Mouse (Mus musculus) WW6 (cell line): ENCODE measurements around the gene Hist1h2ap.
A peak's percentile ranks its signal among the peaks of the same experiment; 100 is the strongest.
"Not testable (repeated sequence)": the region's sequence is repeated elsewhere in the genome, so short reads cannot be mapped to it uniquely, and the experiment has no call there.

ENCODE experiments used
- DNase-seq: peaks from one replicate; pipeline ENCODE4 v3.0.0-alpha.2; 2013; ENCODE audit warnings: low read depth, low spot score

Hist1h2ap gene

GRCm38 (mm10) chr13:21833461-21833860 is at the start of gene Hist1h2ap, which contains the start of gene Hist1h2br:
Gene Hist1h2ap, minus strand, starts transcription at chr13:21833507.
Gene Hist1h2br, plus strand, starts transcription at chr13:21833743.
- not testable (repeated sequence) for DNase-seq

GRCm38 (mm10) chr13:21882760-21883405 is 49.6 kb upstream of the Hist1h2ap start:
- no peak for DNase-seq

DNA sequence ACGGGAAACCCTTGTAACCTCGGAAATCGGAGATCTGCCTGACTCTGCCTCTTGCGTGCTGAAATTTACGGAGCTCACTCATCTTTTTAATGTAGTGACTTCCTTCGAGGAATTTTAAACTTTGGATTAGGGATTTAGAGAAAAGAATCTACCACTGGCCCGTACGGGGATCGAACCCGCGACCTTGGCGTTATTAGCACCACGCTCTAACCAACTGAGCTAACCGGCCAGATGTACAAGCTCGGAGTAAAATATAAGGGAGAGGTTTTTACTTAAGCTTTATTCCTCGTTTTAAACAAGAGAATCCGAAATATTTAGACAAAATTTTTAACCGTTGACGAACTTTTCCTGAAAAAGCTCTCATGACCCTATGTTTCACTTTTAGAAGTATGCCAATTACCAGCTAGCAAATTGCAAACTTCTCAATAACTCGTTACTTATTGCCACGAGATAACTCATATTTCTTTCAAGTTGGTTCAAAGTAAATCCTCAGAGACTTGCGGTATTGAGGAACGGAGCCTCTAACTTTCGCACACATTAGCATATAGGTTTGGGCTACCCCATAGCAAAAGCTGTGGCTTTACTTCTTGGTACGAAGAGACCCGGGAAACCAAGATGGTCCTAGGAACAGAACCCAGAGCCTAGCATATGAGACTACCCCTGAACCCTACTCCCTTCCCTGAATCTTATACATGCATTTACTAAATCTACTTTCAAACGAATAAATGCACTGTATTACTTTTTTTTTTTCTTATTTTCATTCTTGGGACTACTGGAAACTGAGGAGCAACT is 48.8 kb upstream of the Hist1h2ap start:
- DNase-seq: peak; percentile 54

DNA sequence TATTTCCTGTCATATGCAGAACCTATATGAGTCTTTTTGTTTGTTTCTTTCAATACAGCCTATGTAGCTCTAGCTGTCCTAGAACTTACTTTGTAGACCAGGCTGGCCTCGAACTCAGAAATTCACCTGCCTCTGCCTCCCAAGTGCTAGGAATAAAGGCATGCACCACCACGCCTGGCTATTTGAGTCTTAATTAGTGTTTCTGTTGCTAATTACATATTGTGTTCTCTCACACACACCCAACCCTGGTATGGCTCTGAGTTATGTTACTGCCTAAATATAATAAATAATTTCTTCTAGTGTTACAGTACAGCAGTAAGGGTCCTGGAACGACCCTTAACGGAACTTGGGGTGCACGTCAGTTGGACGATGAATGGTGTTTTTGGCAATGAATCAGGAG is 47.4 kb upstream of the Hist1h2ap start:
- no peak for DNase-seq

GRCm38 (mm10) chr13:21865503-21865902 is 32.2 kb upstream of the Hist1h2ap start:
- not testable (repeated sequence) for DNase-seq

DNA sequence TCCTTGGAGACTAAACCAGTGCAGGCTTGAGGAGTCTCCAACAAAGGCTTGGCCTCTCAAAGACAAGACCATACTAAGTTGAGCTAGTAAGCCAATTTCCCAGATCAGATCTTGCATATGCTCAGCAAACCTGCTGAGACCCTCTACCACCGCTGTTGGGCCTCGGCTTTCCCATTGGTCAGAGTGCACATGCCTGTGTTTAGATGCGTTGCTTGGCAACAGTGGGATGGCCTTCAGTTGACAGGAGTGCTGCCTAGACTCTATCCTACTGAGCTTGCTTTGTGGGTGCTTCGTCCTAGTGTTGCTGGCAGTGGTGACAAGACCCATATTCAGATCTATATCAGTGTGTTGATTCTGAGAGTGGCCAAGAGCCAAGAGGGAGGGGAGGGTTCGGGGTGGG is 28.3 kb upstream of the Hist1h2ap start:
- DNase-seq: no peak

DNA sequence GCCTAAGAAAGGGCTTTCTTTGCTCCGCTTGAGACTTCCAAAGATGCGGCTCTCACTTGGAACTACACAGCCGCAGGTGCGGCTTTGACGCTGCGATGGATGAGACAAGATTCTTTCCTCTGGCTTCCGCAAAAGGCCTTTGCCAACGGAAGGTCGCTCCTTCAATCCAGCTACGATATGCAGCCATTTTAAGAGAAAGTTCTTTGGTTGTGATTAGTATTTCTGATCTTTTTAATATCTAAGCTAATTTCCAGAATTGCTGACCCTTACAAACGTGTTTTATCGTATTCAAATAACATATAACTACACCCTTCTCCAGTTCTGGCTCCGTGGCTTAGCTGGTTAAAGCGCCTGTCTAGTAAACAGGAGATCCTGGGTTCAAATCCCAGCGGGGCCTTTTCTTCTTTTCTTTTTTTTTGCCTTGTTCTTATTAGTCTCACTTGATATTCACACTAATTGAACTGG is 22.4 kb upstream of the Hist1h2ap start:
- DNase-seq: no peak

DNA sequence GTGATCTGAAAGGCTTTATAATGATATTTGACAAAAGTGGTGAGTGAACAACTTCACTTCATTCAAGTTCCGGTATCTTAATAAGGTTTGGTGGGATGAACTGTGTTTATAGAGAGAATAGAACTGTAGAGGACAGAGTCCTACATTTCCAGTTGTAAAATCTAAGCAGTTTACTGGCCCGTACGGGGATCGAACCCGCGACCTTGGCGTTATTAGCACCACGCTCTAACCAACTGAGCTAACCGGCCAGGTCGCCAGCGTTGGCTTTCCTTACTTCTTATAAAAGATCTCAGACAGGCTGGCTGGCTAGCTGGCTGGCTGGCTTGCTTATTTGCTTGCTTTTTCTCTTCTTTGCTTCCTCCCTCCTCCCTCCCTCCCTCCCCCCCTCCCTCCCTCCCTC is 21.8 kb upstream of the Hist1h2ap start:
- peak; percentile 56 for DNase-seq

DNA sequence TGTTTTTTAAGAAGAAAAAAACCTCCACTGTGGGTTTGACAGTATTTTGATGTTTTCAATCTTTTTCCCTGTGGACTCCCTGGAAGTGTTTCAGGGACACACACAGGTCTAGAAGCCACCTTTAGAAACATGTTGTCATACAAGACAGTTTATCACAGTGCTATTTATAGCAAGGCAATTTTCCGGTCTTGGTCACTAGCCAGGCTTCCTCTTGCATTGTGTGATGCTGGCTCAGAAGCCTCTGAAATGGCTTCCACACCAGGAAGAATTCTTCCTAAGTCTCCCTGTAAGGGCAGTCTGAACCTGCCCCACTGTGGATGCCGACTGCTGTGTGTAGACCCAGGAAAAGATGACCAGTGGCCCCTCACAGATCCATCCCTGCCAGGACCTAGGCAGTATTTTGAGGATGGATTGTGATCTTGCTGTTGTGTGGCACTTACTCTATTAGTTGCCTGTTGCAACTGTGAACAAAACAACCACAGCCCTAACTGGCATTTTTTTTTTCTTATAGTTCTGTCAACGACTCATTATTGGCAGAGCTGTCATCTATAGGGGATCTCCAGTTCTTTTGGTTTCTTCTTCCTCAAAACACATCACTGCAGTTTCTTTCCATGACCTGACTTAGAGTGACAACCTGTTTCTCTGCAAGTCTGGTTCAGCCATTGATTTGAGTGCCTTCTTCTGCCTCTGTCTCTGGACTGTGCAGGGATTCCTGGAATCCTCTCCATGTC is 19.1 kb upstream of the Hist1h2ap start:
- no peak for DNase-seq

DNA sequence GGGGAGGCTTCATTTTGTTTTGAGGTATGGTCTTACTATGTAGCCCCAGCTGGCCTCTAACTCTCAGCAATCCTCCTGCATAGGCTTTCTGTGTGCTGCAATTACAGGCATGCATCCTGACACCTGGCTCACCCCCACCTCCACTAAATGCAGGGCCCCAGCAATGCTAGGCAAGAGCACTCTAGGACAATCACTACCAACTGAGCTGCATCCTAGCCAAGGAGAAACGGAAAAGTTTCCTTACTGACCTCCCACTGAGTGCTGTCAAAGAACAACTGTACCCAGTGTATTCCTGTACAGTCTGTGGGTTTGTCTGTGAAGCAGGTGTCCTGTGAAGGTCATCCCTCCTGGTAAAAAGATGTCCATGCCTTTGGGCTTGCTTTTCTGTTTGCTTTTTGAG is 17.4 kb upstream of the Hist1h2ap start:
- DNase-seq: not testable (repeated sequence)

- peak; percentile 47 for DNase-seq
Measured at GRCm38 (mm10) chr13:21847883-21848282, 14.6 kb upstream of the Hist1h2ap start.

DNA sequence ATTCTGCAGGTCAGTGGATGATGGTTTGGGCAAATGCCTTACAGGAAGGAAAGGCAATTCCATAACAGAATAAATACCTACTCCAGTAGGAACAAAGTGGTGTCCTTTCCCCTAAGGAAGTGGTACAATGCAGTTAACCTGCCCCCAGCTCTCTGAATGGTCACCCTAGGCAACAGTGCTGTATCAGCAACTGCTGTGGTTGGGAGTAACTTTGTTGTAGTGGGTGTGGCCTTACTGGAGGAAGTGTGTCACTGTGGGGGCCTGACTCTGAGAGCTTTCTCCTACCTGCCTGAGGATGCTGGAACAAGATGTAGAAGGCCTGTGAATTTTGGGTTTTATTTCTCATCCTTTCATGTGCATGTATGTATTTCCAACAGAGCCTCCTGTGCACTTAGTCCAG is 13.0 kb upstream of the Hist1h2ap start:
- DNase-seq: not testable (repeated sequence)

DNA sequence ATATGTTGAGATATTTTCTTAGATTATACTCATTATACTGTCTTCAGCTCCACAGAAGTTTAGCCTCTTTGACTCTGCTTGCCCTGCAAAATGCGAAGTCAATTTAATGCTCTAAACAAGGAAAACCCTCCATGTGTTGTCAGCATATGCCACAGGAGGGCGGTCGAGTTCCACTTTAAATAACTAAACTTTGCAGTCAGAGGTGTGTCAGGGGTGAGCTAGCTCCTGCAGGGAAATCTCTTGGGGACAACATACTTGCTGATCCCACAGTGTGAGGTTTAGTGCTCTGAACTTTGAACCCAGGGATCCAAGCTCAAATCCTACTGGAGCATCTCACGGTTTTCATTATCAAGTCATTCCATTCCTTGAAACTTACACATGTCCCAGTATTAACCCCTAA is 7.2 kb upstream of the Hist1h2ap start:
- DNase-seq: not testable (repeated sequence)

DNA sequence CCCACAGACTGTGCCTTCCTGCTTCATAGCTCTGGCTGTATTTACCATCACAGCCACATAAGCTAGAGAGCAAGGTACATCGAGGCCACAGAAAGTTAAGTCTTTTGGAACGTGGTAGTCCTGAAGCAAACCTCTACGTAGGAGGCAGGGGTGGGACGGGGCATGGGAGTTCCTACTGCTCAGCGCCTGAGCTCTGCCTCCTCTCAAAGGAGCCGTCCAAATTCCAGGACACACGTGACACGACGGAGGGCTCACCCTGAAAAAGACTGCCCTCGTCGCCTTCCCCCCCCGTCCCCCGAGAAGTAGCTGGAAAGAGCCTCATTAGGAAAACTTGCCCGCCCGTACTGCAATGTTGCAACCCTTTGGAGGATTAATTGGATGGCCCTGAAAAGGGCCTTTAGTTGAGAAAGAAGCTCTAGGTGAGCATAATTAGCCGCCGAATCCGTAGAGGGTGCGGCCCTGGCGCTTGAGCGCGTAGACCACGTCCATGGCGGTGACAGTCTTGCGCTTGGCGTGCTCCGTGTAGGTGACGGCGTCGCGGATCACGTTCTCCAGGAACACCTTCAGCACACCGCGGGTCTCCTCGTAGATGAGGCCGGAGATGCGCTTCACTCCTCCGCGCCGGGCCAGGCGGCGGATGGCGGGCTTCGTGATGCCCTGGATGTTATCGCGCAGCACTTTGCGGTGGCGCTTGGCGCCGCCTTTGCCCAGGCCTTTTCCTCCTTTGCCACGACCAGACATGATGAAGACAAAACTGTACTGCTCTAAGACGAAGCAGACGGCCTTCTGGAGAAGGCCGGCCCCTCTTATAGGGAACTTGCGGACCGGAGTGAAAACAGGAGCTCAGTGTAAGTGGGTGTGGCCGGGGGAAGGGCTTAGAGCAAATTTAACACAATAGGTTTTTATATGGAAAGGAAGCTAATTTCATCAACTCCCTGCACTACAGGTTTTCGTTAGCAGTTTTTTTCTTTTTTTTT is 1.6 kb downstream of the Hist1h2ap start, which contains the start of gene Hist1h4n:
Gene Hist1h4n, minus strand, starts transcription at position 779 of the 977 bp plus-strand sequence.
- not testable (repeated sequence) for DNase-seq

DNA sequence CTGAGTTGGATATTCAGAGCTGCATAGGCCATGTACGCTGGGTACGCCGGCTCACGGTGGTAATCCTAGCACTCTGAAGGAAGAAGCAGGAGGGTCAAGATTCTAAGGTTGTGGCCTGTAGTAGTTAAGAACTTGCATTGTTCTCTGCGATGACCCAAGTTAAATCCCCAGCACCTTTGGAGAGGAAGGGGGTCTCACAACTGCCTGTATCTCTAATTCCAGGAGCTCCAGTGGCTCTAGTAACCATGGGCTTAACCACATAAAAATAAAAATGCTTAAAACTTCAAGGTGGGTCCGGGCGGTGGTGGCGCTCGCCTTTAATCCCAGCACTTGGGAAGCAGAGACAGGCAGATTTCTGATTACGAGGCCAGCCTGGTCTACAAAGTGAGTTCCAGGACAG is 3.0 kb downstream of the Hist1h2ap start:
- no peak for DNase-seq

- DNase-seq: no peak
Measured at GRCm38 (mm10) chr13:21828511-21828910, 4.8 kb downstream of the Hist1h2ap start.

DNA sequence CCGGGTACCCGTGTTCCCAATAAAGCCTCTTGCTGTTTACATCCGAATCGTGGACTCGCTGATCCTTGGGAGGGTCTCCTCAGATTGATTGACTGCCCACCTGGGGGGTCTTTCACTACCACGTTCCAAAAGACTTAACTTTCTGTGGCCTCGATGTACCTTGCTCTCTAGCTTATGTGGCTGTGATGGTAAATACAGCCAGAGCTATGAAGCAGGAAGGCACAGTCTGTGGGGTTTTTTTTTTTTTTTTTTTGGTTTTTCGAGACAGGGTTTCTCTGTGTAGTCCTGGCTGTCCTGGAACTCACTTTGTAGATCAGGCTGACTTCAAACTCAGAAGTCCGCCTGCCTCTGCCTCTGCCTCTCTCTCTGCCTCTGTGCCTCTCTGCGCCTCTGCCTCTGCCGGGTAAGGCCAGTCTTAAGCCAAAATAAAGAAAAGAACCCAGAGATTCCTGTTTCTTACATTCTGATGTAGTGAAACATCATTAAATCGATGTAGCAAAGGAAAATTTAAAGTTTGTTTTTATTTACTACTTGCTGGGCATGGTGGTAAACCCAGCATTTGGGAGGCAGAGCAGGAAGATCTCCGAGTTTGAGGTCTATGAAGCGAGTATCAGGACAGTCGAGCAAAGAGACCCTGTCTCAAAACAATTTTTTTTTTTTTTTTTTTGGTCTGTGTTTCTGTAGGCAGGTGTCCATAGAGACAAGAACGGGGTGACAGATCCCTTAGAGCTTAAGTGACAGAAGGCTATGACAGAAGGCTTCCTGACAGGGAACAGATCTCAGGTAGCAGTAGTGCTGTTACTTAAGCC is 13.0 kb downstream of the Hist1h2ap start:
- DNase-seq: not testable (repeated sequence)

DNA sequence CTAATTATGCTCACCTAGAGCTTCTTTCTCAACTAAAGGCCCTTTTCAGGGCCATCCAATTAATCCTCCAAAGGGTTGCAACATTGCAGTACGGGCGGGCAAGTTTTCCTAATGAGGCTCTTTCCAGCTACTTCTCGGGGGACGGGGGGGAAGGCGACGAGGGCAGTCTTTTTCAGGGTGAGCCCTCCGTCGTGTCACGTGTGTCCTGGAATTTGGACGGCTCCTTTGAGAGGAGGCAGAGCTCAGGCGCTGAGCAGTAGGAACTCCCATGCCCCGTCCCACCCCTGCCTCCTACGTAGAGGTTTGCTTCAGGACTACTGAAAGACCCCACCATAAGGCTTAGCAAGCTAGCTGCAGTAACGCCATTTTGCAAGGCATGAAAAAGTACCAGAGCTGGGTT is 21.2 kb downstream of the Hist1h2ap start:
- DNase-seq: not testable (repeated sequence)

DNA sequence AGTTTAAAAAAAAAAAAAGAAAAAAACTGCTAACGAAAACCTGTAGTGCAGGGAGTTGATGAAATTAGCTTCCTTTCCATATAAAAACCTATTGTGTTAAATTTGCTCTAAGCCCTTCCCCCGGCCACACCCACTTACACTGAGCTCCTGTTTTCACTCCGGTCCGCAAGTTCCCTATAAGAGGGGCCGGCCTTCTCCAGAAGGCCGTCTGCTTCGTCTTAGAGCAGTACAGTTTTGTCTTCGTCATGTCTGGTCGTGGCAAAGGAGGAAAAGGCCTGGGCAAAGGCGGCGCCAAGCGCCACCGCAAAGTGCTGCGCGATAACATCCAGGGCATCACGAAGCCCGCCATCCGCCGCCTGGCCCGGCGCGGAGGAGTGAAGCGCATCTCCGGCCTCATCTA is 21.8 kb downstream of the Hist1h2ap start, which contains the start of gene Hist1h4m:
Gene Hist1h4m, plus strand, starts transcription at position 208 of the 400 bp plus-strand sequence.
- not testable (repeated sequence) for DNase-seq

DNA sequence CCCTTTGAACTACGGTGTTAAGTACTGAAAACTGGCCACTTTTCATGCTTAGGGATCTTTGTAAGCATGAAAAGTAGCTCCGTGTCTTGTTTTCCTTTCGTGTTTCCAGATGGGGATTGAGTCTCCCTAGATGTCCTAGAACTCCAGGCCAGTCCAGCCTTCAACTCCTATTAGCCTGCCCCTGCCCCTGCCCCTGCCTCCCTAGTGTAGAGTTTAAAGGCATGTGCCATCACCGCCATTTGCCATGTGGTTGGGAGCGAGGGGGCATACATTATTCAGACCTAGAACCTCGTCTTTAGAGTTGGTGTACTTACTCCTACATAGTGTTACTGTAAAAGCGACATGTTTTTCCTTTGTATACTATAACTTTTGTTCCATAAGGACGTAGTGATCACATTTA is 22.2 kb downstream of the Hist1h2ap start:
- DNase-seq: not testable (repeated sequence)
